Mouse (Mus musculus) spleen, adult 2 months (tissue): ENCODE results near the gene 9230112D13Rik.

Experiments
- CTCF ChIP-seq: fragments of 200-500 bp; IDR thresholded peaks from 2 replicates; pipeline ENCODE4 v1.5.1; 2011; ENCODE audit warnings: mild to moderate bottlenecking, inconsistent platforms; ENCODE audit not compliant: insufficient read depth, insufficient read length, insufficient replicate concordance; ENCODE audit errors: extremely low read depth
- POLR2A ChIP-seq: fragments of 200-500 bp; IDR thresholded peaks from 2 replicates; pipeline ENCODE4 v1.6.1; 2011; ENCODE audit warnings: low read depth, low read length, inconsistent platforms

- no peak for TF ChIP-seq POLR2A
- TF ChIP-seq CTCF: no peak
Observed at GRCm38 (mm10) chr14:34553470-34553869, 30.9 kb upstream of the 9230112D13Rik start.
